Mouse (Mus musculus) ES-E14 (cell line): ENCODE results near the gene Nyap2.

Experiments used
- CHD2 ChIP-seq: IDR thresholded peaks from 2 replicates; pipeline ENCODE4 v1.6.1; 2014; ENCODE audit warnings: mild to moderate bottlenecking, low read depth, low read length, inconsistent platforms
- HCFC1 ChIP-seq: IDR thresholded peaks from 2 replicates; pipeline ENCODE4 v1.6.1; 2012; ENCODE audit warnings: low read length, inconsistent platforms, borderline replicate concordance; ENCODE audit not compliant: insufficient read depth
- MAFK ChIP-seq: IDR thresholded peaks from 2 replicates; pipeline ENCODE4 v1.6.1; 2014; ENCODE audit warnings: mild to moderate bottlenecking, low read depth, low read length, inconsistent platforms; ENCODE audit not compliant: insufficient read depth
- ZC3H11A ChIP-seq: IDR thresholded peaks from 2 replicates; pipeline ENCODE4 v1.6.1; 2012; ENCODE audit warnings: low read depth, mild to moderate bottlenecking, inconsistent platforms, low read length, borderline replicate concordance

- TF ChIP-seq MAFK (no peak), CHD2 (no peak), ZC3H11A (no peak), HCFC1 (no peak)
Observed at GRCm38 (mm10) chr1:81077665-81078314, 1.0 kb downstream of the Nyap2 start.
